Mouse (Mus musculus): Measurements from ENCODE around the gene Gdpd5. TPM values are rescaled to one million over a fixed set of nuclear protein-coding genes. Genes with fewer than 3 reads are reported as not detected.

Gene Gdpd5
- polyA plus RNA-seq, 1 experiment from 2014 or later = 17.1 TPM

DNA sequence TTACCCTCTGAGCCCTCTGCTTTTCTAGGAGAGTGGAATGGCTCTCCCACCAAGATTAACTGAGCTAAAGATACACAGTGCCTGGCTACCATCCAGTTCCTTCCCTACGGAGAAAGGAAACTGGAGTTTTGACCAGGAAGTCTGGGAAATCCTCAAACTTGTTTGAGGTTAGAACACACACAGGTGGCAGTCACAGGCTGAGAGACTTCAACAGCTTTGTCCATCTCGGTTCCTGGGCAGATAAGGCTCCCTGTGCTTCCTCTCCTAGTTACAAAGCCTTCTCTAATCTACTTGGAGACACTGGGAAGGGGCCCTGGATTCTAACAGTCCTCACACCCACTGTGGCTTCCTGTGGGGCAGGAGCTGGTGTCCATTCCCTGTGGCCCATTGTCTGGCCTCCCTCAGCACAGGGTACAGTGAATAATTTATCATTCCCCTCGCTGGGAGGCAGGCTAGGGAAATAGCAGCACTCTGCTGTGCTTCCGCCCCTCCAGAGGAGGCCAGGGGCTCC lies 2.9 kb downstream of the Gdpd5 start:
- peak overlapping the region; percentile 76 for H3K27ac ChIP-seq (ENCODE audit: low read length)
- H3K4me3 ChIP-seq (ENCODE audit: low read length) = peak overlapping the region; percentile 73; the same call in 1 of the 2 replicates
- peaks cover 42% of the 10 kb centered on the region for H3K4me1 ChIP-seq (ENCODE audit: control insufficient read depth, insufficient read depth, low read length)
- no peaks in the 10 kb centered on the region for H3K36me3 ChIP-seq (ENCODE audit: control insufficient read depth, insufficient read depth, low read length)
- WGBS = 25% methylated on average over 4 of the region's 4 CpGs
- no peaks in the 10 kb centered on the region for H3K9me3 ChIP-seq (ENCODE audit: control insufficient read depth, low read length)
- peak overlapping the region; percentile 84 for H3K9ac ChIP-seq (ENCODE audit: low read depth, low read length)
- ATAC-seq = no peak
- no peaks in the 10 kb centered on the region for H3K27me3 ChIP-seq (replicated peaks; ENCODE audit: control insufficient read depth, insufficient read depth, low read length)
- H3K4me2 ChIP-seq (ENCODE audit: low read depth, low read length) = peak overlapping the region; percentile 94

DNA sequence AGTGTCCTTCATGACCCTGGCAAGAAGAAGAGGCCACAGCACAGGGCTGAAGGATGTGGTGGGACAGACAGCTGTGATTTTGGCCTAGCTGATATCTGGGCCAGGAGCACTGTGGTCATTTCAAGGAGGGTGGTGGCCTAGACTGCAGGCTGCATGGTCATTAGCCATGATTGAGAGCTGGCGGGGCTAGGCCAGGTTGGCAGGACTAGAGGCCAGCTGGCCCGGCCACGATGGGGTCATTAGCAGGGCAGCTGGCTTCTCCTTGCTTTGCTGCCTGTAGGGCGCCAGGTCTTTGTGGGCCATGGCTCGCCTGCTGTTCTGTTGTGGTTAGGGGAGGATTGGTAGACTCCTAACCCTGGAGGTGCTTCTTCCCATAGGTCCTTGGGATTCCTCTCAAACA lies 4.8 kb downstream of the Gdpd5 start:
- Histone ChIP-seq H3K9ac (ENCODE audit: low read depth, low read length) (peak overlapping the region; percentile 30; the same call in 1 of the 2 replicates), H3K4me1 (ENCODE audit: control insufficient read depth, insufficient read depth, low read length) (peaks cover 45% of the 10 kb centered on the region), H3K9me3 (ENCODE audit: control insufficient read depth, low read length) (no peaks in the 10 kb centered on the region), H3K27me3 (replicated peaks; ENCODE audit: control insufficient read depth, insufficient read depth, low read length) (no peaks in the 10 kb centered on the region), H3K4me3 (ENCODE audit: low read length) (no peak overlapping the region), H3K36me3 (ENCODE audit: control insufficient read depth, insufficient read depth, low read length) (no peaks in the 10 kb centered on the region), H3K27ac (ENCODE audit: low read length) (no peak overlapping the region), H3K4me2 (ENCODE audit: low read depth, low read length) (no peak overlapping the region)
- 68% methylated on average over 5 of the region's 5 CpGs for WGBS
- ATAC-seq = no peak

DNA sequence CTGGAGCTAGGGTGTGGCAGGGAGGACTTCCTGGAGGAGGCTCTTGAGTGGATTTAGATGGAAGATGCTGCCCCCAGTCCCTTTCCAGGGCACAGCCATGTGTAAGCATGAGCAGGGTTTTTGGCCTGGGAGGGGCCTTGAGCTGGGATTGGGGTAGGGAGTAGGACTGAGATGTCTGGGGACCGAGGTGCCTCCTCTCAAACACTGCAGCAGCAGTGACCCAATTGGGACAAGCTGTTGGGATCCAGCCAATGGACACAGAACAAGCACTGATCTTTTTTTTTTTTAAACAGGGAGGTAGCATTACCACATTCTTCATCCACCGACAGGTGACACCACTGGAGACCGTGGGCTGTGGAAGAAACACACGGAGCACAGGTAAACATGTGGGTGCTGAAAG lies 5.6 kb downstream of the Gdpd5 start:
- Histone ChIP-seq H3K4me2 (ENCODE audit: low read depth, low read length) (no peak overlapping the region), H3K9me3 (ENCODE audit: control insufficient read depth, low read length) (no peaks in the 10 kb centered on the region), H3K36me3 (ENCODE audit: control insufficient read depth, insufficient read depth, low read length) (no peaks in the 10 kb centered on the region), H3K27ac (ENCODE audit: low read length) (no peak overlapping the region), H3K4me3 (ENCODE audit: low read length) (no peak overlapping the region), H3K4me1 (ENCODE audit: control insufficient read depth, insufficient read depth, low read length) (peaks cover 48% of the 10 kb centered on the region), H3K9ac (ENCODE audit: low read depth, low read length) (no peak overlapping the region), H3K27me3 (replicated peaks; ENCODE audit: control insufficient read depth, insufficient read depth, low read length) (no peaks in the 10 kb centered on the region)
- ATAC-seq = no peak
- WGBS = 82% methylated on average over 4 of the region's 4 CpGs

DNA sequence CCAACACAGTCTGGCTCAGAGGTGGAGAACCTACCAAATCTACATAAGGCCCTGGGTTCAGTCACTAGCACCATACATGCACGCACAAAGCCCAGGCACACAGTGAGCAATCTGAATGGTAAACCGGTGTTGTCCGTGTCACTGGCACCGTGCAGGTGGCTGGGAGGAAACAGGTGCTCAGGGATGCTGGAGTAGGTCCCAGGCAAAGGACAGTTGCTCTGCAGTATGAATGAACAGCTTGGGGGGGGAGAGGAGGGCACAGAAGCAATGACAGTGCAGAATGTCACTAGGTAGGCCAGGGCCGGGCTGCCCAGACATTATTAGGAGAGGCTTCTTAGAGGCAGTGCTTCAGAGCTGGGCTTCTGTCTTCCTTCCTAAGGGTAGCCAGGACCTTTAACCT lies 6.1 kb downstream of the Gdpd5 start:
- H3K9me3 ChIP-seq (ENCODE audit: control insufficient read depth, low read length) = no peaks in the 10 kb centered on the region
- no peak for ATAC-seq
- H3K4me3 ChIP-seq (ENCODE audit: low read length) = no peak overlapping the region
- no peak overlapping the region for H3K4me2 ChIP-seq (ENCODE audit: low read depth, low read length)
- H3K36me3 ChIP-seq (ENCODE audit: control insufficient read depth, insufficient read depth, low read length) = no peaks in the 10 kb centered on the region
- H3K4me1 ChIP-seq (ENCODE audit: control insufficient read depth, insufficient read depth, low read length) = peaks cover 46% of the 10 kb centered on the region
- WGBS = 83% methylated on average over 5 of the region's 5 CpGs
- H3K9ac ChIP-seq (ENCODE audit: low read depth, low read length) = 0 out of 2 replicates have a peak overlapping the region, but pooled peaks have one; percentile 7
- H3K27ac ChIP-seq (ENCODE audit: low read length) = no peak overlapping the region
- no peaks in the 10 kb centered on the region for H3K27me3 ChIP-seq (replicated peaks; ENCODE audit: control insufficient read depth, insufficient read depth, low read length)

DNA sequence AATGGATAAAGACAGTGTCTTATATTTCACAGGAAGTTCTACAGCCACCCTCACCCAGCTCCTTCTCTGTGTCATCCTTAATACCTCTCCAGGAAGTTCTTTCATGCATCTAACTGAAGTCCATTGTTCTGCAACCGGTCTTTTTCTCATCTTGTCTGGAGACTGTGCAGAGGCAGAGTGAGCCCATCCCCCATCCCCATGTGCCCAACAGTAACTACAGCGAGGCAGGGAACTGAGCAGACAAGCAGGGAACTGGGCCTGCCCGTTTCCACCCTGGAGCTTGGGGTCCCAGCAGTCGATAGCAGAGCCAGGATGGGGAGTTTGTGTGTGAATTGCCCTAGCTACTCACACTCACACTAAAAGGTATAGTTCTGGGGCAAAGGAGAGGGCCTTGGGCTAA lies 9.3 kb downstream of the Gdpd5 start:
- Histone ChIP-seq H3K9ac (ENCODE audit: low read depth, low read length) (no peak overlapping the region), H3K27ac (ENCODE audit: low read length) (no peak overlapping the region), H3K4me2 (ENCODE audit: low read depth, low read length) (no peak overlapping the region), H3K4me3 (ENCODE audit: low read length) (no peak overlapping the region), H3K4me1 (ENCODE audit: control insufficient read depth, insufficient read depth, low read length) (peaks cover 28% of the 10 kb centered on the region), H3K36me3 (ENCODE audit: control insufficient read depth, insufficient read depth, low read length) (no peaks in the 10 kb centered on the region), H3K27me3 (replicated peaks; ENCODE audit: control insufficient read depth, insufficient read depth, low read length) (no peaks in the 10 kb centered on the region), H3K9me3 (ENCODE audit: control insufficient read depth, low read length) (no peaks in the 10 kb centered on the region)
- ATAC-seq = no peak
- 49% methylated on average over 4 of the region's 4 CpGs for WGBS

DNA sequence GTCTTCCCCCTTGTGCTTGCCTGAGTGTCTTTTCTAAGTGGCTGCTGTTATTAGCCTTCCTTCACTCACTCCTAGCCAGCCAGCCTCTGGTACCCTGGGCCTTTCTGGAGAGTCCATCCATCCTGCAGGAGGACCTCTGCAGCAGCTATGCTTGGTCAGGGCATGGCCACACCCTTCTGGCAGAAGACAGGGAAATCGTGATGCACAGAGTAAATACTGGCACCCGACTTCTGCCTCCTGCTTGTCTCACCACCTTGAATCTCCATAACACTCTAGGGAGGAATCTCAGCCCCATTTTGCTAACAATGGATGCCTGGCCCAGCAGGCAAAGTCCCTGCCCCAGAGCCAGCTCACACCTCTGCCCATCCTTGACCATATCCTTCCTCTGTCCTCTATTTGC lies 11.5 kb downstream of the Gdpd5 start:
- ATAC-seq = no peak
- Histone ChIP-seq H3K4me3 (ENCODE audit: low read length) (no peak overlapping the region), H3K9me3 (ENCODE audit: control insufficient read depth, low read length) (no peaks in the 10 kb centered on the region), H3K4me2 (ENCODE audit: low read depth, low read length) (no peak overlapping the region), H3K27ac (ENCODE audit: low read length) (no peak overlapping the region), H3K9ac (ENCODE audit: low read depth, low read length) (no peak overlapping the region), H3K27me3 (replicated peaks; ENCODE audit: control insufficient read depth, insufficient read depth, low read length) (no peaks in the 10 kb centered on the region), H3K36me3 (ENCODE audit: control insufficient read depth, insufficient read depth, low read length) (no peaks in the 10 kb centered on the region), H3K4me1 (ENCODE audit: control insufficient read depth, insufficient read depth, low read length) (peaks cover 37% of the 10 kb centered on the region)
- WGBS = 34% methylated on average over 2 of the region's 2 CpGs

DNA sequence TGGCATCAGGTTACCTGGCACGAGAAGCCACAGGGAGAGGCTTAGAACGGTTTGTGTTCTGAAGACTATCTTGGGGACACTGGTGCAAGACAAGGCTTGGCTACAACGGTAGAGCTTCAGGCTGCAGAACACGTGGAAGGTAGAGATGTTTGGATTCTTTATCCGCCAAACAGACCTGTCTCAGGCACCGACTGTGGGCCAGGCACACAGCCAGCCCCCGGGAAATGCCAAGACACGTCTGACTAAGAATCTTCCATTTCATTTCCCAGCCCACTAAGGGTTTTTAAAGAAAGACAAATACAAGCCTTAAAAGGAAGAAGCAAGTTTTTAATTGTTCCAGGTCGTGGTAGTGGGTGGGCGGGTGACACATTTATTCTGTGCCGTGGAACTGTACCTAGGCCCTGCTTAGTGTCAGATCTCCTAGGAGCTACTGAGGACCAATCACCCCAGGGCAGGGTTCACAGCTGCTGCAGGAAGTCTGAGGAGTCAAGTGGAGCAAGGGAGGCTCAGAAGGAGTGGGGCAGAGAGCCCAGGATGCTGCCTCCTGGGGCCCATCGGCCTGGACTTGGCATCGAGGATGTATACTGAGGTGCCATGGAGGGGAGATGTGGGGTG lies 12.6 kb downstream of the Gdpd5 start:
- no peak overlapping the region for H3K4me2 ChIP-seq (ENCODE audit: low read depth, low read length)
- H3K27ac ChIP-seq (ENCODE audit: low read length) = no peak overlapping the region
- no peaks in the 10 kb centered on the region for H3K36me3 ChIP-seq (ENCODE audit: control insufficient read depth, insufficient read depth, low read length)
- H3K4me1 ChIP-seq (ENCODE audit: control insufficient read depth, insufficient read depth, low read length) = peaks cover 34% of the 10 kb centered on the region
- no peak overlapping the region for H3K9ac ChIP-seq (ENCODE audit: low read depth, low read length)
- WGBS = 68% methylated on average over 13 of the region's 13 CpGs
- no peak overlapping the region for H3K4me3 ChIP-seq (ENCODE audit: low read length)
- no peaks in the 10 kb centered on the region for H3K9me3 ChIP-seq (ENCODE audit: control insufficient read depth, low read length)
- no peaks in the 10 kb centered on the region for H3K27me3 ChIP-seq (replicated peaks; ENCODE audit: control insufficient read depth, insufficient read depth, low read length)
- no peak for ATAC-seq

DNA sequence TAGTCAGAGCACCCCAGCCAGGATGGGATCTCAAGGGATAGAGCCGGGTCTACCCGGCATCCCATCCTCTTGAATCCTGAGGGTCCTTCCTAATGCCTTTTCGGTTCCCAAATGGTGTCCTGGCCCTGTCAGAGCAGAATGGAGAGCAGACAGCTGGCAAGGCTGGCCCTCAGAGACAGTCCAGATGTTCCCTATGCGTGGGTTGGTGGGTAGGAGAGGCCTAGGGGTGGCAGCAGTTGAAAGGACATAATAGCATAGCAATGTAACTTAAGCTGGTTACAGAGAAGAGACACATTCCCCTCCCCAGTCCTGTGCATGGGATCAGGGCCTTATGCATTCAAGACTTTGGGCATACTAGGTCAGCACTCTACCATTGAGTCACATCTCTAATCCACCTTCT lies 14.2 kb downstream of the Gdpd5 start:
- H3K9ac ChIP-seq (ENCODE audit: low read depth, low read length) = no peak overlapping the region
- no peak for ATAC-seq
- 87% methylated on average over 4 of the region's 4 CpGs for WGBS
- H3K4me2 ChIP-seq (ENCODE audit: low read depth, low read length) = no peak overlapping the region
- no peaks in the 10 kb centered on the region for H3K27me3 ChIP-seq (replicated peaks; ENCODE audit: control insufficient read depth, insufficient read depth, low read length)
- H3K4me3 ChIP-seq (ENCODE audit: low read length) = no peak overlapping the region
- H3K4me1 ChIP-seq (ENCODE audit: control insufficient read depth, insufficient read depth, low read length) = peaks cover 28% of the 10 kb centered on the region
- H3K27ac ChIP-seq (ENCODE audit: low read length) = no peak overlapping the region
- H3K36me3 ChIP-seq (ENCODE audit: control insufficient read depth, insufficient read depth, low read length) = no peaks in the 10 kb centered on the region
- H3K9me3 ChIP-seq (ENCODE audit: control insufficient read depth, low read length) = no peaks in the 10 kb centered on the region

DNA sequence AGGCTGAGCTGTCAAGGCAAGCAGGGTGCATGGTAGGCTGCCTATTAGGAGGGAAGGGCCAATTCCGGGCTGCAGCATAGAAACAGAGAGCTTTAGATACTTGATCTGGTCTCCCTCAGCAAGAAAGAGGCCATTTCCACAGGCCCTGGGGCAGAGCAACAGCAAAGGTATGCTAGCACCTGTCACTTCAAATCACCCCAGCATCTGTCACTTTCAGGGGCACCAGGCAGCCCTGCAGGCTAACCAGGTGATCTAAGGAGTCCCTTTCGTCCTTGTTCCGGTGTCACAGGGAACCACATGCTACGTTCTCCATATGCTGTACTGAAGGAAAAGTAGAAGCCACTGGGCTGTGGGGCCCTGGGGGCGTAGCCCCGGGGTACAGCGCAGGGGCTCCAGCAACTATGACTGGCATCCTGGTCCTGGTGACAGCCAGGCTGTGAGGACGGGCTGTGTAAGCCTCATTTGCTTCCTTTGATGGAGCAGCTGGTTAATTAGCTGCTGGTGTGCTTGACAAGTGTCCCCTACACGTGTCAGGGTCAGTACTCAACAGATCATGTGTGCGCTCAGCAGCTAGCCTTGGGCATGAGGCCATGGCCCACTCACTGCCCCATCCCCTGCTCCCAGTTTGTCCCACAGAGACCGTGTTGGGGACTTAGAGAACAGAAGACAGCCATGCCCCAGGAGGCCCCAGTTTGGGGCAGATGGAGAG lies 14.8 kb downstream of the Gdpd5 start:
- no peak for ATAC-seq
- H3K4me3 ChIP-seq (ENCODE audit: low read length) = no peak overlapping the region
- H3K4me1 ChIP-seq (ENCODE audit: control insufficient read depth, insufficient read depth, low read length) = peaks cover 26% of the 10 kb centered on the region
- no peak overlapping the region for H3K4me2 ChIP-seq (ENCODE audit: low read depth, low read length)
- no peaks in the 10 kb centered on the region for H3K9me3 ChIP-seq (ENCODE audit: control insufficient read depth, low read length)
- WGBS = 85% methylated on average over 11 of the region's 11 CpGs
- H3K27ac ChIP-seq (ENCODE audit: low read length) = 0 out of 2 replicates have a peak overlapping the region, but pooled peaks have one; percentile 6
- H3K36me3 ChIP-seq (ENCODE audit: control insufficient read depth, insufficient read depth, low read length) = no peaks in the 10 kb centered on the region
- H3K9ac ChIP-seq (ENCODE audit: low read depth, low read length) = peak overlapping the region; percentile 26; the same call in 1 of the 2 replicates
- H3K27me3 ChIP-seq (replicated peaks; ENCODE audit: control insufficient read depth, insufficient read depth, low read length) = no peaks in the 10 kb centered on the region
